Mouse (Mus musculus): Measurements from ENCODE around the gene Serf2. TPM values are rescaled to one million over a fixed set of nuclear protein-coding genes. Genes with fewer than 3 reads are reported as not detected.

Serf2 gene
- polyA plus RNA-seq (2017; shearing (Covaris generic)) = 100 to 1,000 TPM; 402 to 494 TPM

GRCm38 (mm10) chr2:121448739-121449535, at the start of gene Serf2:
Serf2 (plus strand) TSS chr2:121449195.

GRCm38 (mm10) chr2:121413387-121414042, 35.5 kb upstream of the Serf2 start, which contains the start of the genes Pdia3 and Catsper2:
Pdia3 (plus strand) TSS chr2:121413775.
Catsper2 (minus strand) TSS chr2:121413792.

GRCm38 (mm10) chr2:121444178-121444577, 4.8 kb upstream of the Serf2 start, which contains the start of gene Ell3:
Ell3 (minus strand) TSS chr2:121444278.

GRCm38 (mm10) chr2:121452990-121453389, 4.0 kb downstream of the Serf2 start, which contains the start of gene Hypk:
Hypk (plus strand) TSS chr2:121453290.

DNA sequence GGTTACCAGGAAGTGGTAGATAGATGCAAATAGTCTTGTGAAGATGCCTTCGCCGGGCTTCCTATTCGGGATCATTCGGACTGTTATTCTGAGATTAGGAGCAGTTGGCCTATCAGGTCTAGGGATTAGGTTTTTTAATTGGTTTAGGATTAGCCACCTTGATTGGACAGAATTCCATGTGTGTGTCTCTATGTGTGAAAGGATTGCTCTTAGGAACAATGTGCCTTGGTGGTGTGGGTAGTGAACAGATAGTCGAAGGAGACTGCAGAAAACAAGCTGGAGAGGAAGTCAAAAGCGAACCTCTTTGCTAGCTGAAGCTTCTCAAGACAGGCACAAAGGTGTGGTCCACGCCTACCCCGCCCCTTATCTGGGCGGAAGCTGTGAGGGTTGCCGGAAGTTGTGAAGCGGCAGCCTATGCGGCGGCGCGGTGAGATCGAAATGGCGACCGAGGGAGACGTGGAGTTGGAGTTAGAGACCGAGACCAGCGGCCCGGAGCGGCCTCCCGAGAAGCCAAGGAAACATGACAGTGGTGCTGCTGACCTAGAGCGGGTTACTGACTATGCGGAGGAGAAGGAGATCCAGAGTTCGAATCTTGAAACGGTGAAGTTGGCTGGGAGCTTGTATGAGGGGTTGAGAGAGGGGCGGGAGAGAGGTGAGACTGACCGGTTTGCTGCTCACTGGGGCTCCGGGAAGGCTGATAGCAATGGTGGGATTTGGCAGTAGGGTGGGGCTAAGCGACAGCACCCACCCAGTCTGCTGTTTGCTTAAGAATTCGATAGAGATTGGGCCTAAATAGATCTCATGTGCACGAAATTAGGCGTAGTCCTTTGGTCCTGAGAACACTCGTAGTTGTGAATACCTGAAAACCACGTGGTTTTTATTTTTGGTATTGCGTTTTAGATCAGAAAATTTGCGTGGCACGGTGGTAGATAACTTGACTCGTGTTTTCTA, 8.0 kb downstream of the Serf2 start, which contains the start of gene Serinc4:
Serinc4 (minus strand) TSS at position 90 of the 951 bp plus-strand sequence.

DNA sequence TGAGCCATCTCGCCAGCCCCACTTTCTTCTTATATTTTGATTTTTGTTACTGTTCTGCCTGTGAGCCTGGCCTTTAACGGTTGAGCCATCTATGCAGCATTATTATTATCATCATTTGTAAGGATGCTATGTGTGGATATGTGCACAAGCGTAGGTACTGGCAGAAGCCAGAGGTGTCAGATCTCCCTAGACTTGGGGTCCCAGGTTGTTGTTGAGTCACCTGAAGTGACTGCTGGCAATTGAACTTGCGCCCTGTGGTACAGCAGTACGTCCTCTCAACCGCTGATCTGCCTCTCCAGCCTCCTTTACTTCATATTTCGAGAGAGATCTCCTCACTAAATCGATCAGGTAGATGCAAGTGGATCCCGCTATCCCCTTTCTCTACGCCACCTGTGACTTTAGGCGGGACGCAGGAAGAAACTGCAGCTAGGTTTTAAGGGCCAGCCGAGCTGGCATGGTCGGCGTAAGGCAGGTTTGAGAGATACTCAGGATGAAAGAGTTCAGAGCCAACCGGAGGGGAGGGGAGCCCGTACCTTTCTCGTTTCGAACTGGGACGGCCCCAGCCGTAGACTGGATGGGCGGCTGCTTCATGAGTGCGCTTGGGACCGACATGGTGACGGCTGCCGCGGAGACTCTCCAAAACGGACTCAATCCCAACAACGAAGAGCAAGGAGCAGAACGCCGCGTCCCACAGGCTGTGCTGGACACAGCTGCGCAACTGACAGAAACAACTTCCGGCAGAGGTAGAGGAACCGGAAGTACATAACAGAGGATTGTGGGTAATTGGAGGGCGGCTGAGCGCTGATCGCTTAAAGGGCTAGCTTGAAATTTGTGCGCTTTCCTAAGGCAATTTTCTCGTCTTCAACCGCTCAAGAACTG, 24.5 kb downstream of the Serf2 start, which contains the start of gene Mfap1b:
Mfap1b (minus strand) TSS at position 767 of the 879 bp plus-strand sequence.

DNA sequence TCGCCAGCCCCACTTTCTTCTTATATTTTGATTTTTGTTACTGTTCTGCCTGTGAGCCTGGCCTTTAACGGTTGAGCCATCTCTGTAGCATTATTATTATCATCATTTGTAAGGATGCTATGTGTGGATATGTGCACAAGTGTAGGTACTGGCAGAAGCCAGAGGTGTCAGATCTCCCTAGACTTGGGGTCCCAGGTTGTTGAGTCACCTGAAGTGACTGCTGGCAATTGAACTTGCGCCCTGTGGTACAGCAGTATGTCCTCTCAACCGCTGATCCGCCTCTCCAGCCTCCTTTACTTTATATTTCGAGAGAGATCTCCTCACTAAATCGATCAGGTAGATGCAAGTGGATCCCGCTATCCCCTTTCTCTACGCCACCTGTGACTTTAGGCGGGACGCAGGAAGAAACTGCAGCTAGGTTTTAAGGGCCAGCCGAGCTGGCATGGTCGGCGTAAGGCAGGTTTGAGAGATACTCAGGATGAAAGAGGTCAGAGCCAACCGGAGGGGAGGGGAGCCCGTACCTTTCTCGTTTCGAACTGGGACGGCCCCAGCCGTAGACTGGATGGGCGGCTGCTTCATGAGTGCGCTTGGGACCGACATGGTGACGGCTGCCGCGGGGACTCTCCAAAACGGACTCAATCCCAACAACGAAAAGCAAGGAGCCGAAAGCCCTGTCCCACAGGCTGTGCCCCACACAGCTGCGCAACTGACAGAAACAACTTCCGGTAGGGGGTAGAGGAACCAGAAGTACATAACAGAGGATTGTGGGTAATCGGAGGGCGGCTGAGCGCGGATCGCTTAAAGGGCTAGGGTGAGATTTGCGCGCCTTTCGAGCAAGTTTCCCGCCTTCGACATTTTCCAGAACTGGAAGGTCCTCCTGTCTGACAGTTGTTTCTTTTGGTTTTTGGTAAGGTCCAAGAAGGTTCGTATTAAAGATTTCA, 57.2 kb downstream of the Serf2 start, which contains the start of the genes Mfap1a and Wdr76:
Mfap1a (minus strand) TSS at position 724 of the 941 bp plus-strand sequence.
Wdr76 (plus strand) TSS at position 782 of the 941 bp plus-strand sequence.

Other genes with a start within 250 kb of the Serf2 start
- 10 to 100 TPM; 52.9 to 53.3 TPM for gene Trp53bp1, start 177.8 kb upstream of the Serf2 start, polyA plus RNA-seq (2017; shearing (Covaris generic))
- gene Map1a, start 159.6 kb upstream of the Serf2 start, polyA plus RNA-seq (2017; shearing (Covaris generic)) = under 1 TPM; 0.18 to 0.20 TPM
- 10 to 100 TPM; 11.5 to 20.2 TPM for gene Ppip5k1, start 93.8 kb upstream of the Serf2 start, polyA plus RNA-seq (2017; shearing (Covaris generic))
- 1 to 10 TPM in 1 of 2 experiments, under 1 TPM in 1; 0.73 to 3.3 TPM for gene Ckmt1, start 91.5 kb upstream of the Serf2 start, polyA plus RNA-seq (2017; shearing (Covaris generic))
- under 1 TPM in 1 of 2 experiments, not detected in 1; 0.21 TPM for gene Strc, start 62.0 kb upstream of the Serf2 start, polyA plus RNA-seq (2017; shearing (Covaris generic))
- gene Pdia3, start 35.4 kb upstream of the Serf2 start, polyA plus RNA-seq (2017; shearing (Covaris generic)) = 100 to 1,000 TPM; 670 to 712 TPM
- gene Catsper2, start 35.4 kb upstream of the Serf2 start, polyA plus RNA-seq (2017; shearing (Covaris generic)) = 1 to 10 TPM; 3.0 to 3.9 TPM
- gene Ell3, start 4.9 kb upstream of the Serf2 start, polyA plus RNA-seq (2017; shearing (Covaris generic)) = 1 to 10 TPM in 1 of 2 experiments, under 1 TPM in 1; 0.26 to 1.1 TPM
- 100 to 1,000 TPM; 148 to 150 TPM for gene Hypk, start 4.1 kb downstream of the Serf2 start, polyA plus RNA-seq (2017; shearing (Covaris generic))
- gene Serinc4, start 7.6 kb downstream of the Serf2 start, polyA plus RNA-seq (2017; shearing (Covaris generic)) = under 1 TPM; 0.33 TPM
- gene Mfap1b, start 24.9 kb downstream of the Serf2 start, polyA plus RNA-seq (2017; shearing (Covaris generic)) = 100 to 1,000 TPM in 1 of 2 experiments, 10 to 100 TPM in 1; 95.4 to 104 TPM
- 10 to 100 TPM; 33.1 to 44.8 TPM for gene Mfap1a, start 57.5 kb downstream of the Serf2 start, polyA plus RNA-seq (2017; shearing (Covaris generic))
- gene Wdr76, start 57.5 kb downstream of the Serf2 start, polyA plus RNA-seq (2017; shearing (Covaris generic)) = 1 to 10 TPM; 6.0 to 6.5 TPM